Mouse (Mus musculus): ENCODE data around the gene Lhx2.

DNA sequence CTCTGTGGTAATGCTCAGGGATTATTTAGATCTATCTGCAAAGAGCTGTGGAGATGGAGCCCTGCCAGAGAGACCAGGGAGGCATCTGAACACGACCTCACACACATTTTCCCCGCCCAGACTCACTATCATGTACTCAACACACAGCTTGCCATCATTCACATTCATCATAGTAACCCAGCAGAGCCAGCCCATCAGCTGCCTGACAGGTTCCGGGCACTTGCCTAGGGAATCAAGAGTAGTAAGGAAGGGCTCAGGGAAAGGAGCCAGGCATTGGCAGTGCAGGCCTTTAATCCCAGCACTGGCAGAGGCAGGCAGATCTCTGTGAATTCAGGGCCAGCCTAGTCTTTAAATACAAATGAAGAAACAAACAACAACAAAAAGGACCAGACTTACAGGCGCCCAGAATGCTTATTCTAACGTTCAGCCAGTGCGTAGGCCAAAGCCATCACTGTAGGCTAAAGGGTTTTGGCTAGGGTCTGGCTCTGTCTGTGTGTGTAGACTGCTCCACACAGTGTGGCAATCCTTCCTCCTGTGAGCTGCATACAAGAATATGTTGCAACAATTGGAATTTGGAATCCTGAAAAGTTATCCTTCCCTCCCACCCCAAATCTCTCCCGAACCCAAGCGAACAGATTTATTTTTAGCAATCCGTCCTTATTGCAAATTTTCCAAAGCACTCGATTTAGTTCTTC is 48.6 kb downstream of the Lhx2 start:
- no peak for TF ChIP-seq CTCF (IDR thresholded peaks at IDR 0.05; ENCODE audit: low read depth)
- no peak for TF ChIP-seq EP300 (IDR thresholded peaks at IDR 0.05; ENCODE audit: low read depth)

All from heart, postnatal 0 days (tissue).